Mouse (Mus musculus) ES-E14 (cell line): Measurements from ENCODE around the gene Ptprt. TPM values are rescaled to one million over a fixed set of nuclear protein-coding genes. Genes with fewer than 3 reads are reported as not detected.
A peak's percentile ranks its signal among the peaks of the same experiment; 100 is the strongest.

Experiments used
- DNase-seq: peaks from one replicate; pipeline ENCODE4 v3.0.0-alpha.2; 2013; ENCODE audit warnings: low read depth, low spot score
- H3K27ac ChIP-seq: 2 replicates; pipeline ENCODE4 v1.5.1; 2012; ENCODE audit warnings: low read depth, mild to moderate bottlenecking, low read length, moderate library complexity, mixed read lengths; ENCODE audit not compliant: poor library complexity, insufficient read depth, severe bottlenecking
- H3K36me3 ChIP-seq: 2 replicates; pipeline ENCODE4 v1.6.1; 2012; ENCODE audit warnings: mild to moderate bottlenecking, low read length, moderate library complexity, mixed read lengths; ENCODE audit not compliant: control insufficient read depth, poor library complexity, insufficient read depth, severe bottlenecking
- H3K4me1 ChIP-seq, 2 experiments: fragments of 150-350 bp in 1 of 2; sonication (generic) in 1 of 2; 2 replicates each; pipeline ENCODE4 v1.6.1; 2012; ENCODE audit warnings: low read length in 2 of 2, mild to moderate bottlenecking in 1 of 2, mixed read lengths in 1 of 2; ENCODE audit not compliant: control insufficient read depth in 2 of 2, insufficient read depth in 2 of 2, poor library complexity in 1 of 2
- H3K4me3 ChIP-seq, 2 experiments: fragments of 150-350 bp in 1 of 2; sonication (generic) in 1 of 2; 2 replicates each; pipeline ENCODE4 v1.5.1; 2012; ENCODE audit warnings: low read length in 2 of 2, low read depth in 1 of 2, mild to moderate bottlenecking in 1 of 2, mixed read lengths in 1 of 2; ENCODE audit not compliant: insufficient read depth in 1 of 2, poor library complexity in 1 of 2, severe bottlenecking in 1 of 2
- H3K9ac ChIP-seq: 2 replicates; pipeline ENCODE4 v1.6.1; 2012; ENCODE audit warnings: low read depth, mild to moderate bottlenecking, low read length, mixed read lengths; ENCODE audit not compliant: poor library complexity, insufficient read depth, severe bottlenecking
- H3K9me3 ChIP-seq: fragments of 150-350 bp; sonication (generic); 2 replicates; pipeline ENCODE4 v1.6.1; 2012; ENCODE audit warnings: low read depth, mild to moderate bottlenecking, low read length; ENCODE audit not compliant: control insufficient read depth, insufficient read depth
- CHD2 ChIP-seq: IDR thresholded peaks from 2 replicates; pipeline ENCODE4 v1.6.1; 2014; ENCODE audit warnings: mild to moderate bottlenecking, low read depth, low read length, inconsistent platforms
- HCFC1 ChIP-seq: IDR thresholded peaks from 2 replicates; pipeline ENCODE4 v1.6.1; 2012; ENCODE audit warnings: low read length, inconsistent platforms, borderline replicate concordance; ENCODE audit not compliant: insufficient read depth
- MAFK ChIP-seq: IDR thresholded peaks from 2 replicates; pipeline ENCODE4 v1.6.1; 2014; ENCODE audit warnings: mild to moderate bottlenecking, low read depth, low read length, inconsistent platforms; ENCODE audit not compliant: insufficient read depth
- ZC3H11A ChIP-seq: IDR thresholded peaks from 2 replicates; pipeline ENCODE4 v1.6.1; 2012; ENCODE audit warnings: low read depth, mild to moderate bottlenecking, inconsistent platforms, low read length, borderline replicate concordance
- ZNF384 ChIP-seq: IDR thresholded peaks from 2 replicates; pipeline ENCODE4 v1.6.1; 2012; ENCODE audit warnings: low read depth, low read length, inconsistent platforms
- in situ Hi-C, 2 experiments: fragments of 600-800 bp; cut with MboI; formaldehyde crosslinking; loops; one replicate each; pipeline ENCODE4 v1.15.1; 2025; ENCODE audit warnings: low sequenced_read_pairs in 2 of 2, inconsistent platforms in 1 of 2; ENCODE audit not compliant: unreplicated experiment in 2 of 2
- total RNA-seq: library from RNA; depleted of rRNA; stranded (reverse); fragments of 300-350 nt; gene quantifications from 2 replicates; pipeline ENCODE4 v1.2.3, GENCODE M21; 2012

The Ptprt gene
- total RNA-seq, 1 experiment, result 0.40 TPM

GRCm38 (mm10) chr2:161944689-161945088, 716.3 kb downstream of the Ptprt start:
- in situ Hi-C loops, result no loop called here
- H3K4me1 ChIP-seq, result no peaks in the 10 kb centered on the region
- H3K4me3 ChIP-seq, result no peak overlapping the region
- no peaks in the 10 kb centered on the region for H3K36me3 ChIP-seq
- TF ChIP-seq CHD2 (no peak), HCFC1 (no peak), ZC3H11A (no peak), ZNF384 (no peak), MAFK (no peak)
- H3K9ac ChIP-seq, result no peak overlapping the region
- H3K9me3 ChIP-seq, result no peaks in the 10 kb centered on the region
- DNase-seq, result no peak
- no peak overlapping the region for H3K27ac ChIP-seq

- TF ChIP-seq ZNF384, result no peak
- TF ChIP-seq HCFC1, result no peak
- no peak for TF ChIP-seq ZC3H11A
- no peak for TF ChIP-seq CHD2
- TF ChIP-seq MAFK, result no peak
- Histone ChIP-seq H3K4me1 (no peaks in the 10 kb centered on the region), H3K9me3 (no peaks in the 10 kb centered on the region), H3K4me3 (no peak overlapping the region), H3K27ac (no peak overlapping the region), H3K9ac (no peak overlapping the region), H3K36me3 (no peaks in the 10 kb centered on the region)
- DNase-seq, result no peak
- in situ Hi-C loops, result no loop called here
These were observed 719.0 kb downstream of the Ptprt start for GRCm38 (mm10) chr2:161941991-161942390.

GRCm38 (mm10) chr2:161907214-161907613, 753.7 kb downstream of the Ptprt start:
- in situ Hi-C loops, result no loop called here
- Histone ChIP-seq H3K9me3 (no peaks in the 10 kb centered on the region), H3K4me1 (no peaks in the 10 kb centered on the region), H3K9ac (no peak overlapping the region), H3K36me3 (no peaks in the 10 kb centered on the region), H3K27ac (no peak overlapping the region), H3K4me3 (no peak overlapping the region)
- DNase-seq, result no peak
- TF ChIP-seq HCFC1 (no peak), ZC3H11A (no peak), CHD2 (no peak), ZNF384 (no peak), MAFK (no peak)

- Histone ChIP-seq H3K27ac (no peak overlapping the region), H3K4me3 (no peak overlapping the region), H3K9me3 (no peaks in the 10 kb centered on the region), H3K36me3 (no peaks in the 10 kb centered on the region), H3K9ac (no peak overlapping the region), H3K4me1 (no peaks in the 10 kb centered on the region)
- in situ Hi-C loops, result no loop called here
- no peak for DNase-seq
- peak; percentile 87 for TF ChIP-seq MAFK
- no peak for TF ChIP-seq CHD2
These were observed 758.8 kb downstream of the Ptprt start for GRCm38 (mm10) chr2:161902196-161902595.

GRCm38 (mm10) chr2:161884446-161884845, 776.5 kb downstream of the Ptprt start:
- TF ChIP-seq ZC3H11A, result no peak
- TF ChIP-seq HCFC1, result no peak
- TF ChIP-seq MAFK, result no peak
- TF ChIP-seq CHD2, result no peak
- no peak for TF ChIP-seq ZNF384
- in situ Hi-C loops, result no loop called here
- DNase-seq, result no peak

More at GRCm38 (mm10) chr2:161884446-161884845, 776.5 kb downstream of the Ptprt start:
- no peaks in the 10 kb centered on the region for H3K4me1 ChIP-seq
- no peaks in the 10 kb centered on the region for H3K9me3 ChIP-seq
- H3K27ac ChIP-seq, result no peak overlapping the region
- no peak overlapping the region for H3K4me3 ChIP-seq
- no peaks in the 10 kb centered on the region for H3K36me3 ChIP-seq
- no peak overlapping the region for H3K9ac ChIP-seq
